Mouse (Mus musculus): ENCODE results near the gene Afdn. TPM values are rescaled to one million over a fixed set of nuclear protein-coding genes. Genes with fewer than 3 reads are reported as not detected.
"Not testable (repeated sequence)": the region's sequence is repeated elsewhere in the genome, so short reads cannot be mapped to it uniquely, and the experiment has no call there.

Gene Afdn
- polyA plus RNA-seq, 1 experiment from 2014 or later = 65.6 TPM

GRCm38 (mm10) chr17:13806016-13806415 is 45.7 kb downstream of the Afdn start:
- no peaks in the 10 kb centered on the region for H3K27me3 ChIP-seq (ENCODE audit: low read depth, poor library complexity, severe bottlenecking)
- H3K4me3 ChIP-seq = no peak overlapping the region
- no peaks in the 10 kb centered on the region for H3K4me1 ChIP-seq
- peaks cover 52% of the 10 kb centered on the region for H3K36me3 ChIP-seq
- H3K9me3 ChIP-seq (replicated peaks) = no peaks in the 10 kb centered on the region
- DNase-seq (ENCODE audit: low spot score) = no peak
- H3K27ac ChIP-seq = no peak overlapping the region
- WGBS = 95% methylated on average over 1 of the region's 1 CpGs

DNA sequence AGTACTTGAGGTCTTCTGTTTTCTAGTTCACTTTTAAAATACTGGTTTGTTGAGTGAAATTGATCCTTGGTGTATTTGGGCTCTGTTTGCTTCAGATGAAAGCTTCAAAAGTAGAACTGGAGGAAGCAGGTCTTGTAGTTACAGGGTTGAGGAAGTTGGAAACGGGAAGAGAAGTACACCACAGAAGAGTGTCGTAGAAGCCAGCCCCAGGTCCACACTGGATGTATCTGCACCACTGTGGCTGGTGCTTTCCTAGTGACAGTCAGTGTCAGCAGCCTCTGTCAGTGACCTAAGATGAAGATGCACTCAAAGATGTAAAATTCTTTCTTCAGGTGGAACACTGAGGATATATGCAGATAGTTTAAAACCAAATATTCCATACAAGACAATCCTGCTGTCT is 57.5 kb downstream of the Afdn start:
- Histone ChIP-seq H3K4me3 (no peak overlapping the region), H3K27ac (no peak overlapping the region), H3K36me3 (peaks cover 47% of the 10 kb centered on the region), H3K27me3 (ENCODE audit: low read depth, poor library complexity, severe bottlenecking) (no peaks in the 10 kb centered on the region), H3K4me1 (no peaks in the 10 kb centered on the region), H3K9me3 (replicated peaks) (no peaks in the 10 kb centered on the region)
- WGBS = 92% methylated on average over 2 of the region's 2 CpGs
- DNase-seq (ENCODE audit: low spot score) = no peak

- WGBS = 95% methylated on average over 4 of the region's 4 CpGs
- H3K27ac ChIP-seq = no peak overlapping the region
- H3K9me3 ChIP-seq (replicated peaks) = no peaks in the 10 kb centered on the region
- H3K4me3 ChIP-seq = no peak overlapping the region
- H3K27me3 ChIP-seq (ENCODE audit: low read depth, poor library complexity, severe bottlenecking) = no peaks in the 10 kb centered on the region
- peaks cover 46% of the 10 kb centered on the region for H3K36me3 ChIP-seq
- no peaks in the 10 kb centered on the region for H3K4me1 ChIP-seq
- no peak for DNase-seq (ENCODE audit: low spot score)
Observed at GRCm38 (mm10) chr17:13819342-13819741, 59.0 kb downstream of the Afdn start.

- WGBS = 91% methylated on average over 2 of the region's 2 CpGs
- peaks cover 53% of the 10 kb centered on the region for H3K36me3 ChIP-seq
- no peak overlapping the region for H3K4me3 ChIP-seq
- H3K9me3 ChIP-seq (replicated peaks) = no peaks in the 10 kb centered on the region
- H3K27me3 ChIP-seq (ENCODE audit: low read depth, poor library complexity, severe bottlenecking) = no peaks in the 10 kb centered on the region
- no peak for DNase-seq (ENCODE audit: low spot score)
- H3K27ac ChIP-seq = no peak overlapping the region
- H3K4me1 ChIP-seq = no peaks in the 10 kb centered on the region
Observed at GRCm38 (mm10) chr17:13820676-13821075, 60.3 kb downstream of the Afdn start.

DNA sequence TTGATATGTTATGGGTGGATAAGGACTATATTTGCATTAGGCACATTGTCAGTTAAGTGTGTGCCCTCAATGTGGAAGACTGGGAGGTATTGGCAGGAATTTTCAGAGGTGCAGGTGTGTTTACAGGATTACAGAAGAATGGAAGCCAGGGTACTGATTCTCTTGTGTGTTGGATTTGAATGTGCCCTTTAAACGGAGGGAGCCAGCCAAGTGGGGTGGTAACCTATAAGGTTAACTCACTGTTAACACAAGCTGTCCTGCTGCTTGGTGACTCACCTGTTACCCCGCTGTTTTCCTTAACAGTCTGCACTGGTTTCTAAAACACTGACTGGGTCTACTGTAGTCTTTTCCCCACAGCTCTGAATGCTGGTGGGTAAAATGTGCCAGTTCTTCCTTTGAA is 65.1 kb downstream of the Afdn start:
- H3K36me3 ChIP-seq = peaks cover 49% of the 10 kb centered on the region

GRCm38 (mm10) chr17:13830234-13830633 is 69.9 kb downstream of the Afdn start:
- H3K27ac ChIP-seq = no peak overlapping the region
- no peak overlapping the region for H3K4me3 ChIP-seq
- no peaks in the 10 kb centered on the region for H3K4me1 ChIP-seq
- H3K36me3 ChIP-seq = peaks cover 55% of the 10 kb centered on the region
- H3K27me3 ChIP-seq (ENCODE audit: low read depth, poor library complexity, severe bottlenecking) = no peaks in the 10 kb centered on the region
- H3K9me3 ChIP-seq (replicated peaks) = no peaks in the 10 kb centered on the region
- no peak for DNase-seq (ENCODE audit: low spot score)
- WGBS = 97% methylated on average over 1 of the region's 1 CpGs

More for the DNA sequence above, 65.1 kb downstream of the Afdn start:
- Histone ChIP-seq H3K9me3 (replicated peaks) (no peaks in the 10 kb centered on the region), H3K27ac (no peak overlapping the region), H3K27me3 (ENCODE audit: low read depth, poor library complexity, severe bottlenecking) (no peaks in the 10 kb centered on the region), H3K4me1 (no peaks in the 10 kb centered on the region), H3K4me3 (no peak overlapping the region)
- DNase-seq (ENCODE audit: low spot score) = no peak
- WGBS = 86% methylated on average over 2 of the region's 2 CpGs

DNA sequence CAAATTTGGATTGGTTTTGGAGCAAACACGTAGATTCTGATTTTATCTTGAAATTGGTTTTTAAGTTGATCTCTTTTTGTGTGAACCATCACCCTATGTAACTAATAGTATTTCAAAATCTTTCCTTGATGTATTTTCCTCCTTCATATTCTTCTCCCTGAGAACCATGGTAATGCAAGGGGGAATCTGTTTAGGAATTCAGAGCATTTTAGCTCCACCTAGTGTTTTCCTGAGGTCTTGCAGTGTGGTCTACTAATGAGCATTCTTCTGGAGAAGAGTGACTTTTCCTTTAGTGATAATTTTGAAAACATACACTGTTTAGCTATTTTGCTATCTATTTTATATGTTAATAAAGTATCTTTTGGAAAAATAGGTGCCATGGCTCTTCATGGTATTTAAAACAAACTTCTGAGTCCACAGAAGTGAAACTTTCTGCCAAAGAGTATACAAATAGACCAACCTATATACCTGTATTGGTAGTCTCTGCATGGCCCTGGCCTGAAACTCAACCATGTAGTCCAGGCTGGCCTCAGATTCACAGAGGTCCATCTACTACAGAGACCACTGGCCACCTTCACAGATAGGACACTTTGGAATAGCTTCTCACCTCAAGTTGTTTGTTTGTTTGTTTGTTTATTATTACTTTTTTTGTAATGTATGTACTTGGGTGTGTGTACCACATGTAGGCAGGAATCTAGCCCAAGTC is 70.5 kb downstream of the Afdn start:
- WGBS = 88% methylated on average over 1 of the region's 1 CpGs
- no peaks in the 10 kb centered on the region for H3K4me1 ChIP-seq

DNA sequence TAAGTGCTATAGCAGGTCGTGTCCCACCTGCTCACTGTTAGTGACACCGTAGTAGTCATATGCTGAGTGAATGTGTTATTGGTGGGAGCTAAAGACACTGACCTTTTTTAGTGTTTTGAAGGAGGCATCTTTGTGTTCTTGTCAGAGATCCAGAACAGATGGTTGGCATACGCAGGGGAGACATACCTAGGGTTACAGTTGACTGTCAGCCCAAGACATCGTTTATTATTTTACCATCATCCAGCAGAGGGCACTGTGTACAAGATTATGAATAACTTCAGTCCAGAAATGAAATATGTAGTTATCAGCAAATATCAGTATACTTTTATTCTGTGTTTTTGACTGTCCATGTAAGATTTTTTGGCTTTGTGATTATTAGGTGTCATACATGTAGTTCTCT is 75.5 kb downstream of the Afdn start:
- no peaks in the 10 kb centered on the region for H3K9me3 ChIP-seq (replicated peaks)
- H3K4me1 ChIP-seq = no peaks in the 10 kb centered on the region
- no peak overlapping the region for H3K4me3 ChIP-seq
- 91% methylated on average over 4 of the region's 4 CpGs for WGBS
- H3K27me3 ChIP-seq (ENCODE audit: low read depth, poor library complexity, severe bottlenecking) = no peaks in the 10 kb centered on the region
- H3K27ac ChIP-seq = no peak overlapping the region
- no peak for DNase-seq (ENCODE audit: low spot score)
- peaks cover 44% of the 10 kb centered on the region for H3K36me3 ChIP-seq

More for the DNA sequence above, 70.5 kb downstream of the Afdn start:
- Histone ChIP-seq H3K4me3 (no peak overlapping the region), H3K27ac (no peak overlapping the region), H3K27me3 (ENCODE audit: low read depth, poor library complexity, severe bottlenecking) (no peaks in the 10 kb centered on the region), H3K36me3 (peaks cover 55% of the 10 kb centered on the region), H3K9me3 (replicated peaks) (no peaks in the 10 kb centered on the region)
- DNase-seq (ENCODE audit: low spot score) = no peak

DNA sequence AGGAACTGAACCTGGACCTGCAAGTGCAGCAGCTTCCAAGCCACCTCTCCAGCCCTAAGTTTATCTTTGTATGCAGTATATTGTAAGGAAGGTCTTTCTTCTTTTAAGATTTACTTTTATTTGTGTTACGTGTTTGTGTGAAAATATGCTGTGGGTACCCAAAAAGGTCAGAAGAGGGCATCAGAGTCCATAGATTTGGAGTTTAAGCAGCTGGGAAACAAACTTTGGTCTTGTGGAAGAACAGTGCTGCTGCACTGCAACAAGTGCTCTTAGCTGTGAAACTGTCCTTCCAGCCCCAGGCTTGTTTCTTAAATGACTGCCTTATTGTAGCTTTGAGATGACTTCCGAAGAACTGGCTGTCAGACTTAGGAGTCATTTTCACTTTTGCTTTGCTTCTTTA is 89.8 kb downstream of the Afdn start:
- H3K27me3 ChIP-seq (ENCODE audit: low read depth, poor library complexity, severe bottlenecking) = no peaks in the 10 kb centered on the region
- peaks cover 74% of the 10 kb centered on the region for H3K36me3 ChIP-seq

DNA sequence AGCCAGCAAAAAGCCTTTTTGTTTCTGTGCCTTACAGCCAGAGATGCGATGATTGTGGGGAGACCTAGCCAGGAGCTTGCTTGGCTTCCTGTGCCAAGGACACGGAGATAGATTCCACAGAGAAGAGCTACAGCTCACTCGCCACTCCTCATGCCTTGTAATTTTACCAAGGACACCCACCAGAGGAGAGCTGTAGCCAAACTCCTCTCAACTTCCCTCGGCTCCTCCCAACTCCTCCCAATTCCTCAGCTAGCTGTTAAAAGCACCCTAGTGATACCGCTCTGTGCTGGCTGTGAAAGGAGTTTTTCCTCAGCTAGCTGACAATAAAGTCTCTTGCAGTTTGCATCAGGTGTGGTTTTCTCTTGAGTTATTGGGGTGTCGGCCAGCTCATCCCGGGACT is 93.5 kb downstream of the Afdn start:
- not testable (repeated sequence) for H3K4me3 ChIP-seq; H3K9me3 ChIP-seq (replicated peaks); H3K4me1 ChIP-seq; H3K27me3 ChIP-seq (ENCODE audit: low read depth, poor library complexity, severe bottlenecking); H3K27ac ChIP-seq; DNase-seq (ENCODE audit: low spot score)
- peaks cover 82% of the 10 kb centered on the region for H3K36me3 ChIP-seq
- 88% methylated on average over 7 of the region's 7 CpGs for WGBS

More for the DNA sequence above, 89.8 kb downstream of the Afdn start:
- 95% methylated on average over 2 of the region's 2 CpGs for WGBS
- DNase-seq (ENCODE audit: low spot score) = no peak
- H3K27ac ChIP-seq = no peak overlapping the region
- H3K9me3 ChIP-seq (replicated peaks) = no peaks in the 10 kb centered on the region
- no peak overlapping the region for H3K4me3 ChIP-seq
- no peaks in the 10 kb centered on the region for H3K4me1 ChIP-seq

DNA sequence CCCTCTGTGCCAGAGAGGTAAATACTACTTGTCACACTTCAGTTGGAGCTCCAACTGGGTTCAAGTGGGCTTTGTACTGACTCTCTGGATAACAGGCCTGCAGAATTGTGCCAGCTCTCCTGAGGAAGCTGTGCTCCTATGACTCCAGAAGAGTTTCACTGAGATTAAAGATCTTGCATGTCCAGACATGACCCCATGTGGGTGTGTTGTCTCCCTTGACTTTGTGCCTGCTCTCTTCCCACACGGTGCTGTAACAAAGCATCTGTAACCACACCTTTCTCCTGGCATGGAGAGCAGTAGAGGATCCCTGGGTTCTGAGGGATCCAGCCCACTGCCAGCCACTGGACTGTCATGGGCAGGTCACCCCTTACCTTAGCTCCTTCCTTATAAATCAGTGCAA is 95.1 kb downstream of the Afdn start:
- no peak overlapping the region for H3K4me3 ChIP-seq
- no peak overlapping the region for H3K27ac ChIP-seq
- no peak for DNase-seq (ENCODE audit: low spot score)
- peaks cover 77% of the 10 kb centered on the region for H3K36me3 ChIP-seq
- H3K4me1 ChIP-seq = no peaks in the 10 kb centered on the region
- WGBS = 83% methylated on average over 1 of the region's 1 CpGs
- H3K9me3 ChIP-seq (replicated peaks) = no peaks in the 10 kb centered on the region
- H3K27me3 ChIP-seq (ENCODE audit: low read depth, poor library complexity, severe bottlenecking) = no peaks in the 10 kb centered on the region

- H3K36me3 ChIP-seq = peaks cover 76% of the 10 kb centered on the region
- no peak overlapping the region for H3K27ac ChIP-seq
- H3K27me3 ChIP-seq (ENCODE audit: low read depth, poor library complexity, severe bottlenecking) = no peaks in the 10 kb centered on the region
- 83% methylated on average over 5 of the region's 5 CpGs for WGBS
- DNase-seq (ENCODE audit: low spot score) = no peak
- H3K4me1 ChIP-seq = no peaks in the 10 kb centered on the region
- no peaks in the 10 kb centered on the region for H3K9me3 ChIP-seq (replicated peaks)
- no peak overlapping the region for H3K4me3 ChIP-seq
Observed at GRCm38 (mm10) chr17:13856429-13857090, 96.2 kb downstream of the Afdn start.

DNA sequence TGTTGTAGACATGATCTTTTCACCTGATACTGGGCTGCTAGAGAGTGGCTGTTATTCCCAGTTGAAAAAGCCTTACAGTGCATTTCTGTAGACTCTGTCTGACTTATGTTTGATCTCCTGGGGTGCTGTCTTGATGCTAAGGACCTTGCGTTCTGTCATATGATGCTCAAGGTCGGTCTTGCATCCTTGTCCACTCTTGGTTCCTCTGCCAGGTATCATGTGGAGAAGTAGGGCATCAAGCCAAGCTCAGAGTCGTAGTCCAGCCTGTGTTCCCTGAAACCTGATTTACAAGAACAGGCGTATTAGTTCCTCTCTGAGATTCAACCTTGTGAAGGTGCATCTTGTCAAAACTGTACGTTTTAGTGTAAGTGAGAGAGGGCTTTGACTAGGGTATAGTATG is 105.0 kb downstream of the Afdn start:
- no peak for DNase-seq (ENCODE audit: low spot score)
- Histone ChIP-seq H3K4me1 (peaks cover 8% of the 10 kb centered on the region), H3K27me3 (ENCODE audit: low read depth, poor library complexity, severe bottlenecking) (no peaks in the 10 kb centered on the region), H3K27ac (no peak overlapping the region), H3K36me3 (peaks cover 58% of the 10 kb centered on the region), H3K9me3 (replicated peaks) (no peaks in the 10 kb centered on the region), H3K4me3 (no peak overlapping the region)
- 95% methylated on average over 5 of the region's 5 CpGs for WGBS
